Mouse (Mus musculus): Measurements from ENCODE around the gene Fbxl13. TPM values are rescaled to one million over a fixed set of nuclear protein-coding genes. Genes with fewer than 3 reads are reported as not detected.
A peak's percentile ranks its signal among the peaks of the same experiment; 100 is the strongest.

Gene Fbxl13
- total and polyA plus RNA-seq, 3 experiments: 0.13 to 0.23 TPM; not detected in 1

DNA sequence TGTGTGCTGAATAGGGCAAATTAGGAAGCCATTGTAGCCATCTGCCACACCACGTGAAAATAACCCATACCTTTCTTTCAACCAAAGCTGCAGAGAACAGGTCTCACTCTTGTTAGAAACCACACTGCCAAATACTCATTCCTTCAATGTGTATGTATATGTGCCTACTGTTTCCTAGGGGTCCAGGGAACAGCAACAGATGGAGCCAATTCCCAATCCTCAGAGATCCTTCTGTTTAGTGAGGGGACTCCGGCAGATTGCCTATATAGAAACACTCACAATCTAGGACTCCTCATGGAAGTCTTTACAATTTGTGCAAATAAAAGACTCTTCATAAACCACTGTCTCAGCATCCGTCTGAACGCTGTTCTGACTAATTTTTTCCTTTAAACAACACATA is 127.2 kb downstream of the Fbxl13 start:
- Histone ChIP-seq H3K36me3 (ENCODE audit: control insufficient read depth in 1 of 2, insufficient read depth in 2 of 2, low read length in 2 of 2) (no peaks in the 10 kb centered on the region; a peak in 1 of 4 replicates), H3K4me3 (ENCODE audit: control insufficient read depth in 1 of 2, insufficient read depth in 1 of 2, low read depth in 2 of 2, low read length in 2 of 2) (no peak overlapping the region), H3K9me3 (replicated peaks; ENCODE audit: insufficient read depth, low read length) (no peaks in the 10 kb centered on the region), H3K79me2 (ENCODE audit: control insufficient read depth, insufficient read depth, low read length, poor library complexity) (no peaks in the 10 kb centered on the region), H3K9ac (ENCODE audit: control insufficient read depth, low read depth, low read length, poor library complexity, severe bottlenecking) (no peak overlapping the region), H3K4me1 (ENCODE audit: control insufficient read depth in 1 of 2, insufficient read depth in 2 of 2, low read length in 2 of 2) (peaks cover 0 to 8% of the 10 kb centered on the region in 2 experiments; a peak in 1 of 4 replicates), H3K27me3 (ENCODE audit: control insufficient read depth in 1 of 2, insufficient read depth in 2 of 2, low read length in 2 of 2) (no peaks in the 10 kb centered on the region; a peak in 1 of 4 replicates), H3K27ac (ENCODE audit: control insufficient read depth, low read depth, low read length) (no peak overlapping the region)
- TF ChIP-seq ELF1 (IDR thresholded peaks at IDR 0.05; ENCODE audit: low read depth, low read length) (no peak), SMC3 (IDR thresholded peaks at IDR 0.05; ENCODE audit: low read depth, low read length) (no peak), MYB (IDR thresholded peaks at IDR 0.05; ENCODE audit: low read depth, low read length) (no peak), TCF12 (IDR thresholded peaks at IDR 0.05; ENCODE audit: low read depth, low read length) (no peak), MYC (IDR thresholded peaks at IDR 0.05; ENCODE audit: low read depth, low read length) (no peak), RAD21 (IDR thresholded peaks at IDR 0.05; ENCODE audit: low read depth, low read length) (no peak), EP300 (IDR thresholded peaks at IDR 0.05; ENCODE audit: low read depth in 1 of 2, low read length in 2 of 2) (no peak), MAZ (IDR thresholded peaks at IDR 0.05; ENCODE audit: low read depth, low read length) (no peak), GATA1 (IDR thresholded peaks at IDR 0.05; ENCODE audit: low read depth, low read length) (no peak), KAT2A (conservative IDR thresholded peaks at IDR 0.05; ENCODE audit: low read depth, low read length) (no peak), CTCF (IDR thresholded peaks at IDR 0.05 in 2 of 3, conservative IDR thresholded peaks at IDR 0.05 in 1 of 3; ENCODE audit: control insufficient read depth in 1 of 3, insufficient read depth in 1 of 3, low read depth in 2 of 3, low read length in 3 of 3, poor library complexity in 1 of 3, severe bottlenecking in 1 of 3) (no peak), TAL1 (IDR thresholded peaks at IDR 0.05; ENCODE audit: low read length) (no peak), CHD1 (IDR thresholded peaks at IDR 0.05; ENCODE audit: low read depth, low read length) (no peak)
- DNase-seq (ENCODE audit: low read depth, low spot score): no peak

DNA sequence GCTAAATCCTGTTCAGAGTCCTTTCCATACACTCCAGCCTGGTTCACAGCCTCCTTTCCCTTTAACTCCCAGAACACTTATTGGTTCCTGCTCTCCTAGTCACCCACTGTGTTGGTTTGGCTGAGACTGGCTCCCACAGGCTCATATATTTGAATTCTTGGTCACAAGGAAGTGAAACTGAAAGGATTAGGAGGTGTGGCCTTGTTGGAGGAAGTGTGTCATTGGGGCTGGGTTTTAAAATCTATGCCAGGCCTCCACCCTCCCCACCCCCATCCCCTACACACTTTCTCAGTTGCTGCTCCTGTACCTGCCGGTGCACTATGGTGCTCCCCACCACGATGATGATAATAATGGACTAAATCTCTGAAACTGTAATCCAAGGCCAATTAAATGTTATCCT is 127.9 kb downstream of the Fbxl13 start:
- TF ChIP-seq MAX (IDR thresholded peaks at IDR 0.05; ENCODE audit: low read length): no peak
- no peak for TF ChIP-seq GABPA (IDR thresholded peaks at IDR 0.05; ENCODE audit: low read depth, low read length)
- no peak for TF ChIP-seq NELFE (IDR thresholded peaks at IDR 0.05; ENCODE audit: low read depth, low read length)
- TF ChIP-seq TBP (IDR thresholded peaks at IDR 0.05; ENCODE audit: low read depth, low read length): no peak
- no peak for TF ChIP-seq ELF1 (IDR thresholded peaks at IDR 0.05; ENCODE audit: low read depth, low read length)
- no peak for TF ChIP-seq MYC (IDR thresholded peaks at IDR 0.05; ENCODE audit: low read depth, low read length)
- TF ChIP-seq GATA1 (IDR thresholded peaks at IDR 0.05; ENCODE audit: low read depth, low read length): no peak
- no peak for TF ChIP-seq TAL1 (IDR thresholded peaks at IDR 0.05; ENCODE audit: low read length)
- no peak for TF ChIP-seq ZNF384 (IDR thresholded peaks at IDR 0.05; ENCODE audit: low read depth, low read length)
- no peak for TF ChIP-seq HCFC1 (IDR thresholded peaks at IDR 0.05; ENCODE audit: low read depth, low read length)
- TF ChIP-seq KAT2A (conservative IDR thresholded peaks at IDR 0.05; ENCODE audit: low read depth, low read length): no peak
- TF ChIP-seq UBTF (IDR thresholded peaks at IDR 0.05; ENCODE audit: borderline replicate concordance, insufficient read depth, low read depth, low read length): no peak
- no peak for TF ChIP-seq JUND (IDR thresholded peaks at IDR 0.05; ENCODE audit: low read depth, low read length)
- TF ChIP-seq POLR2A (IDR thresholded peaks at IDR 0.05; ENCODE audit: control insufficient read depth in 1 of 2, insufficient read depth in 1 of 2, low read depth in 1 of 2, low read length in 2 of 2, poor library complexity in 1 of 2): no peak
- no peak for TF ChIP-seq MXI1 (IDR thresholded peaks at IDR 0.05; ENCODE audit: low read depth, low read length)
- DNase-seq (ENCODE audit: low read depth, low spot score): peak; percentile 46
- Histone ChIP-seq H3K4me3 (ENCODE audit: control insufficient read depth in 1 of 2, insufficient read depth in 1 of 2, low read depth in 2 of 2, low read length in 2 of 2) (peak overlapping the region; percentile 28 to 35; a peak in 3 of 4 replicates), H3K9ac (ENCODE audit: control insufficient read depth, low read depth, low read length, poor library complexity, severe bottlenecking) (peak overlapping the region; percentile 22; the same call in 1 of the 2 replicates), H3K79me2 (ENCODE audit: control insufficient read depth, insufficient read depth, low read length, poor library complexity) (no peaks in the 10 kb centered on the region), H3K27ac (ENCODE audit: control insufficient read depth, low read depth, low read length) (no peak overlapping the region), H3K4me1 (ENCODE audit: control insufficient read depth in 1 of 2, insufficient read depth in 2 of 2, low read length in 2 of 2) (peaks cover 0 to 8% of the 10 kb centered on the region in 2 experiments; a peak in 1 of 4 replicates), H3K9me3 (replicated peaks; ENCODE audit: insufficient read depth, low read length) (no peaks in the 10 kb centered on the region), H3K27me3 (ENCODE audit: control insufficient read depth in 1 of 2, insufficient read depth in 2 of 2, low read length in 2 of 2) (no peaks in the 10 kb centered on the region; a peak in 1 of 4 replicates), H3K36me3 (ENCODE audit: control insufficient read depth in 1 of 2, insufficient read depth in 2 of 2, low read length in 2 of 2) (no peaks in the 10 kb centered on the region; a peak in 1 of 4 replicates)
